Mouse (Mus musculus): ENCODE measurements around the gene C1qbp. TPM values are rescaled to one million over a fixed set of nuclear protein-coding genes. Genes with fewer than 3 reads are reported as not detected.

The C1qbp gene
- polyA plus RNA-seq (2015; fragmentation: Nextera tagmentation; extraction: Ambion mirVana): 360 and 393 TPM in 2 replicates

- H3K4me1 ChIP-seq (replicated peaks): peaks cover 14% of the 10 kb centered on the region
- H3K4me3 ChIP-seq (replicated peaks): peak within 1 kb of the TSS; percentile 100
- WGBS: under 1% methylated on average over 64 of the region's 64 CpGs
- no peaks in the 10 kb centered on the region for H3K9me3 ChIP-seq
- H3K9ac ChIP-seq: peak within 1 kb of the TSS; percentile 99
- peak; percentile 96 for ATAC-seq
- no peaks in the 10 kb centered on the region for H3K27me3 ChIP-seq (replicated peaks)
- H3K4me2 ChIP-seq (replicated peaks): peak within 1 kb of the TSS; percentile 56
- H3K27ac ChIP-seq: peak within 1 kb of the TSS; percentile 71
- H3K36me3 ChIP-seq: peaks cover 50% of the 10 kb centered on the region
These were observed at the start of gene C1qbp for GRCm38 (mm10) chr11:70982557-70983228. C1qbp (minus strand) TSS chr11:70983026.

GRCm38 (mm10) chr11:71032070-71032469 lies 49.2 kb upstream of the C1qbp start:
- H3K36me3 ChIP-seq: peaks cover 3% of the 10 kb centered on the region; the same call in 1 of the 2 replicates
- peak overlapping the region; percentile 87 for H3K4me2 ChIP-seq (replicated peaks)
- peak overlapping the region; percentile 57 for H3K4me3 ChIP-seq (replicated peaks)
- no peak for ATAC-seq
- 0 out of 2 replicates have a peak overlapping the region, but pooled peaks have one; percentile 62 for H3K9ac ChIP-seq
- H3K27ac ChIP-seq: no peak overlapping the region
- WGBS: 64% methylated on average over 7 of the region's 7 CpGs
- H3K9me3 ChIP-seq: no peaks in the 10 kb centered on the region
- no peaks in the 10 kb centered on the region for H3K27me3 ChIP-seq (replicated peaks)
- no peaks in the 10 kb centered on the region for H3K4me1 ChIP-seq (replicated peaks)

- Histone ChIP-seq H3K4me1 (replicated peaks) (no peaks in the 10 kb centered on the region), H3K4me3 (replicated peaks) (no peak overlapping the region), H3K4me2 (replicated peaks) (no peak overlapping the region), H3K36me3 (peaks cover 17% of the 10 kb centered on the region), H3K9me3 (no peaks in the 10 kb centered on the region), H3K9ac (no peak overlapping the region), H3K27me3 (replicated peaks) (no peaks in the 10 kb centered on the region), H3K27ac (no peak overlapping the region)
- ATAC-seq: no peak
- 73% methylated on average over 3 of the region's 3 CpGs for WGBS
These were observed 46.7 kb upstream of the C1qbp start for GRCm38 (mm10) chr11:71029403-71030118.

GRCm38 (mm10) chr11:71028280-71028679 lies 45.5 kb upstream of the C1qbp start:
- Histone ChIP-seq H3K9ac (no peak overlapping the region), H3K4me2 (replicated peaks) (no peak overlapping the region), H3K9me3 (no peaks in the 10 kb centered on the region), H3K4me3 (replicated peaks) (no peak overlapping the region), H3K4me1 (replicated peaks) (no peaks in the 10 kb centered on the region), H3K27me3 (replicated peaks) (no peaks in the 10 kb centered on the region), H3K27ac (no peak overlapping the region), H3K36me3 (peaks cover 18% of the 10 kb centered on the region)
- 76% methylated on average over 3 of the region's 3 CpGs for WGBS
- no peak for ATAC-seq

GRCm38 (mm10) chr11:71019201-71020068 lies 36.6 kb upstream of the C1qbp start, which contains the start of the genes Mis12 and Derl2:
Mis12 (plus strand) TSS chr11:71019611.
Derl2 (minus strand) TSS chr11:71019841.
- under 1% methylated on average over 71 of the region's 71 CpGs for WGBS
- peak within 1 kb of the TSS; percentile 96 for H3K27ac ChIP-seq
- H3K4me1 ChIP-seq (replicated peaks): 0 out of 2 replicates have a peak, but pooled peaks cover 6% of the 10 kb centered on the region
- no peaks in the 10 kb centered on the region for H3K27me3 ChIP-seq (replicated peaks)
- peak within 1 kb of the TSS; percentile 93 for H3K9ac ChIP-seq
- 0 out of 2 replicates have a peak, but pooled peaks cover 5% of the 10 kb centered on the region for H3K36me3 ChIP-seq
- peak within 1 kb of the TSS; percentile 76 for H3K4me2 ChIP-seq (replicated peaks)
- H3K4me3 ChIP-seq (replicated peaks): peak within 1 kb of the TSS; percentile 86
- H3K9me3 ChIP-seq: no peaks in the 10 kb centered on the region
- peak; percentile 100 for ATAC-seq

GRCm38 (mm10) chr11:71018416-71019200 lies 35.8 kb upstream of the C1qbp start:
- ATAC-seq: peak; percentile 48
- WGBS: 4% methylated on average over 28 of the region's 28 CpGs
- Histone ChIP-seq H3K4me1 (replicated peaks) (0 out of 2 replicates have a peak, but pooled peaks cover 6% of the 10 kb centered on the region), H3K27me3 (replicated peaks) (no peaks in the 10 kb centered on the region), H3K9me3 (no peaks in the 10 kb centered on the region), H3K4me2 (replicated peaks) (peak overlapping the region; percentile 75), H3K9ac (peak overlapping the region; percentile 93), H3K4me3 (replicated peaks) (peak overlapping the region; percentile 86), H3K36me3 (0 out of 2 replicates have a peak, but pooled peaks cover 5% of the 10 kb centered on the region), H3K27ac (peak overlapping the region; percentile 75)

- ATAC-seq: no peak
- Histone ChIP-seq H3K9ac (no peak overlapping the region), H3K36me3 (peaks cover 7% of the 10 kb centered on the region; the same call in 1 of the 2 replicates), H3K9me3 (no peaks in the 10 kb centered on the region), H3K27me3 (replicated peaks) (no peaks in the 10 kb centered on the region), H3K4me3 (replicated peaks) (no peak overlapping the region), H3K4me2 (replicated peaks) (no peak overlapping the region), H3K27ac (no peak overlapping the region), H3K4me1 (replicated peaks) (0 out of 2 replicates have a peak, but pooled peaks cover 6% of the 10 kb centered on the region)
- 86% methylated on average over 1 of the region's 1 CpGs for WGBS
These were observed 34.2 kb upstream of the C1qbp start for GRCm38 (mm10) chr11:71017051-71017450.

- no peak overlapping the region for H3K4me3 ChIP-seq (replicated peaks)
- H3K27me3 ChIP-seq (replicated peaks): no peaks in the 10 kb centered on the region
- peaks cover 19% of the 10 kb centered on the region for H3K36me3 ChIP-seq
- WGBS: 95% methylated on average over 7 of the region's 7 CpGs
- H3K9me3 ChIP-seq: no peaks in the 10 kb centered on the region
- no peak for ATAC-seq
- no peak overlapping the region for H3K27ac ChIP-seq
- H3K4me1 ChIP-seq (replicated peaks): 0 out of 2 replicates have a peak, but pooled peaks cover 6% of the 10 kb centered on the region
- no peak overlapping the region for H3K4me2 ChIP-seq (replicated peaks)
- no peak overlapping the region for H3K9ac ChIP-seq
These were observed 29.9 kb upstream of the C1qbp start for GRCm38 (mm10) chr11:71012743-71013142.

GRCm38 (mm10) chr11:71008321-71008720 lies 25.5 kb upstream of the C1qbp start:
- WGBS: 83% methylated on average over 3 of the region's 3 CpGs

GRCm38 (mm10) chr11:71007831-71008230 lies 25.0 kb upstream of the C1qbp start:
- 85% methylated on average over 7 of the region's 7 CpGs for WGBS
- no peak overlapping the region for H3K4me2 ChIP-seq (replicated peaks)
- H3K4me1 ChIP-seq (replicated peaks): peaks cover 8% of the 10 kb centered on the region
- peaks cover 19% of the 10 kb centered on the region for H3K36me3 ChIP-seq
- H3K9ac ChIP-seq: no peak overlapping the region
- H3K9me3 ChIP-seq: no peaks in the 10 kb centered on the region
- no peak overlapping the region for H3K27ac ChIP-seq
- no peak for ATAC-seq
- no peaks in the 10 kb centered on the region for H3K27me3 ChIP-seq (replicated peaks)
- no peak overlapping the region for H3K4me3 ChIP-seq (replicated peaks)

More at GRCm38 (mm10) chr11:71008321-71008720, 25.5 kb upstream of the C1qbp start:
- Histone ChIP-seq H3K4me3 (replicated peaks) (no peak overlapping the region), H3K4me1 (replicated peaks) (peaks cover 3% of the 10 kb centered on the region; the same call in 1 of the 2 replicates), H3K9ac (no peak overlapping the region), H3K9me3 (no peaks in the 10 kb centered on the region), H3K27me3 (replicated peaks) (no peaks in the 10 kb centered on the region), H3K4me2 (replicated peaks) (no peak overlapping the region), H3K36me3 (peaks cover 19% of the 10 kb centered on the region), H3K27ac (no peak overlapping the region)
- ATAC-seq: no peak

- H3K27ac ChIP-seq: no peak overlapping the region
- no peaks in the 10 kb centered on the region for H3K27me3 ChIP-seq (replicated peaks)
- peaks cover 14% of the 10 kb centered on the region for H3K4me1 ChIP-seq (replicated peaks)
- no peak for ATAC-seq
- WGBS: 93% methylated on average over 6 of the region's 6 CpGs
- no peak overlapping the region for H3K9ac ChIP-seq
- H3K36me3 ChIP-seq: peaks cover 12% of the 10 kb centered on the region
- H3K4me3 ChIP-seq (replicated peaks): no peak overlapping the region
- no peaks in the 10 kb centered on the region for H3K9me3 ChIP-seq
- H3K4me2 ChIP-seq (replicated peaks): no peak overlapping the region
These were observed 24.2 kb upstream of the C1qbp start for GRCm38 (mm10) chr11:71007026-71007425.

Measured in intestine, embryonic 15.5 days (tissue).